Mouse (Mus musculus) kidney, embryonic 14.5 days (tissue): ENCODE measurements at regions not wholly inside any gene's neighbourhood (a gene's known extent, or its start where the extent isn't known, plus 50 kb on each side); places are given as distances from the start of the nearest gene placed in this dataset.

Experiments
- ATAC-seq: fragments of 200-750 bp; cut with Nextera tagmentation; 2 replicates; pipeline ENCODE4 v1.8.0; 2017; ENCODE audit warnings: moderate number of reproducible peaks, mild to moderate bottlenecking, moderate TSS enrichment, moderate library complexity; ENCODE audit not compliant: low FRiP score, low TSS enrichment
- H3K27ac ChIP-seq: fragments of 300-500 bp; sonication (generic); 2 replicates; pipeline ENCODE4 v1.5.1; 2014; ENCODE audit warnings: low read depth, mild to moderate bottlenecking, low read length, moderate library complexity, mixed read lengths
- H3K27me3 ChIP-seq: fragments of 300-500 bp; sonication (generic); 2 replicates; pipeline ENCODE4 v1.6.1; 2014; ENCODE audit warnings: mild to moderate bottlenecking, low read length; ENCODE audit not compliant: control insufficient read depth, insufficient read depth
- H3K36me3 ChIP-seq: fragments of 300-500 bp; sonication (generic); 2 replicates; pipeline ENCODE4 v1.6.1; 2014; ENCODE audit warnings: low read length, mixed read lengths; ENCODE audit not compliant: control insufficient read depth, insufficient read depth
- H3K4me1 ChIP-seq: fragments of 300-500 bp; sonication (generic); 2 replicates; pipeline ENCODE4 v1.6.1; 2014; ENCODE audit warnings: low read length, mixed read lengths; ENCODE audit not compliant: control insufficient read depth, insufficient read depth
- H3K4me2 ChIP-seq: fragments of 300-500 bp; sonication (generic); replicated peaks from 2 replicates; pipeline ENCODE4 v1.6.1; 2014; ENCODE audit warnings: low read depth, mild to moderate bottlenecking, low read length
- H3K4me3 ChIP-seq: fragments of 300-500 bp; sonication (generic); 2 replicates; pipeline ENCODE4 v1.5.1; 2014; ENCODE audit warnings: mild to moderate bottlenecking, low read length
- H3K9ac ChIP-seq: fragments of 300-500 bp; sonication (generic); 2 replicates; pipeline ENCODE4 v1.6.1; 2014; ENCODE audit warnings: low read depth, mild to moderate bottlenecking, low read length, moderate library complexity
- H3K9me3 ChIP-seq: fragments of 300-500 bp; sonication (generic); 2 replicates; pipeline ENCODE4 v1.6.1; 2016; ENCODE audit warnings: low read length; ENCODE audit not compliant: control insufficient read depth
- WGBS: fragments of 180-500 bp; shearing (Covaris S2); extraction: QIAGEN DNeasy Blood & Tissue Kit; methylation state at CpG from one replicate; pipeline ENCODE4 v1.1.7; 2014; 5-methylcytosine and 5-hydroxymethylcytosine counted together

DNA sequence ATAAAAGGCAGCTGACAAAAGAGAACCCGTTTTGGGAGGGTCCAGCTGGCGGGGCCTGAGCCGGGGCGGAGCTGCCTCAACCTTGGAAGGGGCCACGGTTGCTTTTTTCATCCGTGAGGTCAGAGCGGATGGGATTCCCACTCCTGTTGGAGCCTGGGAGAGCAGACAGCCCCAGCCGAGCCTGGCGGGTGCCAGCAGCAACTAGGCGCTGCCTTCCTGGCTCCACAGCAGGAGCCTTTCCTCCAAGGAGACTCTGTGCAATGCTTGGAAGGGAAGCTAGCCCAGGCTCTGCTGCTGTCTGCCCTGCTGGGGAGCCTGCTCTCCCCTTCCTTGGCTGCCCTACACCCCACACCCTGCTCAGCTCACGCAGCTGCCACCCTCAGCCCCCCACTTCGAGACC, 161.1 kb upstream of the Sox9 start:
- peak; percentile 81; the same call in 1 of the 2 replicates for ATAC-seq
- Histone ChIP-seq H3K9me3 (no peaks in the 10 kb centered on the region), H3K4me1 (peaks cover 8% of the 10 kb centered on the region), H3K9ac (peak overlapping the region; percentile 44; the same call in 1 of the 2 replicates), H3K4me3 (no peak overlapping the region), H3K27me3 (no peaks in the 10 kb centered on the region), H3K27ac (no peak overlapping the region), H3K4me2 (peak overlapping the region; percentile 40), H3K36me3 (no peaks in the 10 kb centered on the region)
- WGBS, result 13% methylated on average over 12 of the region's 12 CpGs

DNA sequence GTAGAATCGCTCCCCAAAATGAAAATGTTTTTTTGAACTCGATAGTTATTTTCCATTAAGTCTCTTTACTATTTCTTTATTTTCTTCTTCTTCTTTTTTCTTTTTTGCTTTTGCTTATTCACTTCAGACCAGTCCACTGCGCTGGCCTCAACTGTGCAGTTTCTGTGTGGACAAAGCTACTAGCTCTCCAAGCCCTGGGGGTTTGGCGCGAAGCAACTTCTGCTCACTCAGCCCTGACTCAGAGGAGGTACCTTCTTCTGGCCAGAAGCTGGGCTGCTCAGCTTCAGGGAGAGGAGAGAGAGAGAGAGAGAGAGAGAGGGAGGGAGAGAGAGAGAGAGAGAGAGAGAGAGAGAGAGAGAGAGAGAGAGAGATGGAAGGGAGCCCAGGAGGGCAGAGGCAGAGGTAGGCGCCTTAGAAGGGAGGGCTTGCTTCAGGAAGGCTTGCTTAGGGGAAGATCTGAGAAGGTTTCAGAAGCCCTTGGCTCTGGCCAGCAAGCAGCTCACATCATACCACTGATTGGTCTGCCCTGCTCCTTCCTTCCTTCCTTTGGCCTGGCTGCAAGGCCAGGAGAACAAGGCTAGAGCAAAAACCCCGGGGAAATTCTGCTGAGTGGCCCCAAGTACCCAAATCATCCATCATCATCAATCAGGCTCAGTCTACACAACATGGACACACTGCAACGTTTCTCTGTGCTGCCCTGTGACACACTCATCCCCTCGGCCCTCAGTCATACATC, 160.5 kb upstream of the Sox9 start:
- no peaks in the 10 kb centered on the region for H3K36me3 ChIP-seq
- peaks cover 8% of the 10 kb centered on the region for H3K4me1 ChIP-seq
- no peak overlapping the region for H3K4me3 ChIP-seq
- no peaks in the 10 kb centered on the region for H3K27me3 ChIP-seq
- WGBS, result 48% methylated on average over 9 of the region's 9 CpGs
- peak; percentile 61 for ATAC-seq
- H3K27ac ChIP-seq, result no peak overlapping the region
- H3K9me3 ChIP-seq, result no peaks in the 10 kb centered on the region
- H3K4me2 ChIP-seq, result peak overlapping the region; percentile 40
- H3K9ac ChIP-seq, result peak overlapping the region; percentile 44

DNA sequence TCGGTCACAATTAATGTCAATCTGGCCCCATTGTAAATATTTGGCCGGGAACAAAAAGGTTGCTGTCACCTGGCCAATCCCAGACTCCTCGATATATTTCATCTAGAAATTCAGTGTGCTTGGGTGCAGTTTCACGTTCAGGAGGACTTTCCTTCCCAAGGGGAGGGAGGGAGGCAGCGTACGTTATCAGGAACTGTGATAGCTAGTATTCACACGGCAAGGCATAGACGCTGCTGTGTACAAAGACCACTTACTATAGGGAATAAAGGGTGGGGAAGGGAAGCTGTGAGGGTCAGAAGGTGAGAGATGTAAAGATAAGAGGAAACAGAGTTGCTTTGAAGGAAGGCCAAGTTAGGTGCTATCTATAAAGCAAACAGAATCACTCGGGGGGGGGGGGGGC, 132.7 kb upstream of the Sox9 start:
- 45% methylated on average over 9 of the region's 9 CpGs for WGBS

DNA sequence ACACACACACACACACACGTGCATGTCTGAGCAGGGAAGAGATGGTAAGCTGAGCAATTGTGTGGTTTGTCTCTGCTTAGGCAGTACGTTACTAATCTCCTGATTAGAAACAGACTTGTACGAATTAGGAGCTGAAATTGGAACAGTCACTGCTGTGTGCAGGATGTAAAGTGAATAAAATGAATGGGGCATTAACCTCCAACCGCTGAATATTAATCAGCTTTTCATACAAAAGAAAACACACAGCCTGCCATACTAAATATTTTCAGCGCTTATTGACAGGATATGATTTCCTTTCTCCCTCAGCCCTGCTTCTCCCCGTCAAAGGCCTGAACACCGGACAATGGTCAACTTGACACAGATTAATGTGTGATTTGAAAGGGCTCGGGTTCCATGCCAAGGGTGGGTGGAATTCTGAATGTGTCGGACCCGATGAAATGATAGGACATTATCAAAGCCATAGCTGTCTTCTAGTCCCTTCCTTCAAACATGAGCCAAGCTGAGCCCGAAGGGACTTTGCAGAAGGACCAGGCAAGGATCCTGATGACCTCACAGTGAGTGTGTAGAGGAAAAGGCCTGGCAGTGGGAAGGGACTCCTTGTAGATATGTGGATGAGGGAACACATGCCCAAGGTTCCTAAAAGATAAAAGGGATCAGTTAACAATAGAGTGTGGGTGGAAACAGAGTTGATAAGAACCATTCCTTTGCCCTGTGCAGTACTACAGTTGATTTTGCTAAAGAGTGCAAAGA, 124.4 kb upstream of the Sox9 start:
- Histone ChIP-seq H3K4me1 (no peaks in the 10 kb centered on the region), H3K9ac (no peak overlapping the region), H3K4me2 (no peak overlapping the region), H3K4me3 (no peak overlapping the region), H3K9me3 (no peaks in the 10 kb centered on the region), H3K27ac (no peak overlapping the region), H3K27me3 (no peaks in the 10 kb centered on the region), H3K36me3 (no peaks in the 10 kb centered on the region)
- WGBS, result 69% methylated on average over 11 of the region's 11 CpGs
- no peak for ATAC-seq

More for the DNA sequence above, 132.7 kb upstream of the Sox9 start:
- H3K27ac ChIP-seq, result no peak overlapping the region
- no peaks in the 10 kb centered on the region for H3K4me1 ChIP-seq
- H3K9me3 ChIP-seq, result no peaks in the 10 kb centered on the region
- no peaks in the 10 kb centered on the region for H3K27me3 ChIP-seq
- no peak overlapping the region for H3K4me3 ChIP-seq
- no peak for ATAC-seq
- no peak overlapping the region for H3K4me2 ChIP-seq
- H3K9ac ChIP-seq, result no peak overlapping the region
- H3K36me3 ChIP-seq, result no peaks in the 10 kb centered on the region

DNA sequence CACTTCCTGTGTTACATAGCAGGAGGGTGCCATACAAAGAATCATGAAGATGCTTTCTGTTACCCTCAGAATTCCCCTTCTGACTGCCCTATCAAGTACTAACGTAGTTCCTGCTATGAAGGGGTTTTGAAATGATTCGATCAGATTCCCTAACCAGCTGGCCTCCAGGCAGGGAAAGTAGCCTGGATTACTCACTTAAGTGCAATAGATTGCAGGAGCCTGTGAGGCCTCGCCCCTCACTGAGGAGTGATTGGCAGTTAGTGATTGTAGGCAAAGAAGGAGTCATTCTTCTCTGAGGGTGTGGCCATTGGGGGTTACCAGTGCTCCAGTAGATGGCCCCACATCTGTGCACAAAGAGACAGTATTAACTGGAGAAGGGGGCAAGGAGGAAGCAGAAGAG, 122.1 kb upstream of the Sox9 start:
- WGBS, result 75% methylated on average over 3 of the region's 3 CpGs
- H3K36me3 ChIP-seq, result no peaks in the 10 kb centered on the region
- H3K9me3 ChIP-seq, result no peaks in the 10 kb centered on the region
- no peak overlapping the region for H3K4me3 ChIP-seq
- no peaks in the 10 kb centered on the region for H3K27me3 ChIP-seq
- H3K27ac ChIP-seq, result no peak overlapping the region
- ATAC-seq, result no peak
- H3K4me1 ChIP-seq, result no peaks in the 10 kb centered on the region
- no peak overlapping the region for H3K4me2 ChIP-seq
- no peak overlapping the region for H3K9ac ChIP-seq

DNA sequence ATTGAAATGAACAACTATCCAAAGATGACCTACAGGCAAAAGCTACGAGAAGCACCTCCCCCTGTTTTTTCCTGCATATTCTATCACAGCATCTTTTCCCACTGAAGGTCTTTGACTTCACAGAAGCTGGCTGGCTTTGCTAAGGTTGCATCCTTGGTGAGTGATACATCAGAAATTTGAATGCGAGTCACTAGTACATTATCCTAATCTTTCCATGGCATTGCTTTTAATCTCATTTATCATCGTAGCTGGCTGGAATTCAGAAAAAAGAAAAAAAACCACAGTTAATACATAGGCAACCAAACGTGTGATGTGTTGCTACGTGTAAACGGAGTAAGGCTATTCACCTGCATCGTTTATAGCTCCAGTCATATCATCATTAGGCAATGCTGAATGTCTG, 120.6 kb upstream of the Sox9 start:
- no peak overlapping the region for H3K4me3 ChIP-seq
- no peaks in the 10 kb centered on the region for H3K9me3 ChIP-seq
- H3K9ac ChIP-seq, result no peak overlapping the region
- H3K27me3 ChIP-seq, result no peaks in the 10 kb centered on the region
- ATAC-seq, result no peak
- 91% methylated on average over 7 of the region's 7 CpGs for WGBS
- no peak overlapping the region for H3K27ac ChIP-seq
- no peaks in the 10 kb centered on the region for H3K4me1 ChIP-seq
- no peaks in the 10 kb centered on the region for H3K36me3 ChIP-seq
- H3K4me2 ChIP-seq, result no peak overlapping the region

DNA sequence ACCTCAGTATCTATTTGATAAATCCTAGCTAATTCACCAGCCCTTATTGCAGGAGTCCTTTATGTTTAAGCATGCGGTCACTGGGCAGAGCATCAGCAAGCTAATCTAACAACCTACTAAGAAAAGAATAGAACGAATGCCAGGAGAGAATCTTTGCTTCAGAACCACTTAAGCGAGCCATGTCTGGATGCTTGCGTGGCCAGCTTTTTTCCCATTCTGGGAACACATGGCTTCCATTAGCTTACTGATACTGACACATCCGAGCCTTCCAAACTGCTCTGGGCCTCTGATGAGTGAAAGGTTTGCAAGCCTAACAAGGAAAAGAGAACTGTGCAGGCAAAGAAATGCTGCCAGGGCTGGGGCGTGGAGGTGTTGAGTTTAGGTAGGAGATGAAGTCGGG, 114.7 kb upstream of the Sox9 start:
- Histone ChIP-seq H3K9ac (no peak overlapping the region), H3K4me2 (no peak overlapping the region), H3K27ac (no peak overlapping the region), H3K9me3 (no peaks in the 10 kb centered on the region), H3K27me3 (no peaks in the 10 kb centered on the region), H3K4me1 (no peaks in the 10 kb centered on the region), H3K36me3 (no peaks in the 10 kb centered on the region), H3K4me3 (no peak overlapping the region)
- WGBS, result 91% methylated on average over 7 of the region's 7 CpGs
- ATAC-seq, result no peak

DNA sequence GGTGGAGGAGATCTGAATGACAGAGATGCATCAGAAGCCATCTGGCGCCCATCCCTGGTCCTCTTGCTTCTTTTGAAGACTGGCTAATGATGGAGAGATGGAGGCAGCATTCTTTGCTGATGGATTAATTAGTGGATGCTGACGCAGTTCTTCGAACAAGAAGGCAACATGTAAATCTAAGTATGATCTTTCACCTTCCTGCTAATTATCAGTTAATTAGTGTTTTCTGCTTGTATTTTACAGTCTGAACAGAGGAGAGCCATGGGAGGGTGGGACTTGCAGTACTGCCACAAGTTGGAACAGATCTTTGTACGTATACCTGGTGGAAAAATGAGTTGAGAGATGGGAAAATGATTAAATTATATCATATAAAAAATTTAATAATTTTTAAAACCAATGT, 109.9 kb upstream of the Sox9 start:
- H3K27ac ChIP-seq, result no peak overlapping the region
- 81% methylated on average over 4 of the region's 4 CpGs for WGBS
- H3K4me3 ChIP-seq, result no peak overlapping the region
- H3K4me1 ChIP-seq, result no peaks in the 10 kb centered on the region
- no peak overlapping the region for H3K4me2 ChIP-seq
- H3K9ac ChIP-seq, result no peak overlapping the region
- H3K9me3 ChIP-seq, result no peaks in the 10 kb centered on the region
- ATAC-seq, result no peak
- no peaks in the 10 kb centered on the region for H3K36me3 ChIP-seq
- H3K27me3 ChIP-seq, result no peaks in the 10 kb centered on the region

DNA sequence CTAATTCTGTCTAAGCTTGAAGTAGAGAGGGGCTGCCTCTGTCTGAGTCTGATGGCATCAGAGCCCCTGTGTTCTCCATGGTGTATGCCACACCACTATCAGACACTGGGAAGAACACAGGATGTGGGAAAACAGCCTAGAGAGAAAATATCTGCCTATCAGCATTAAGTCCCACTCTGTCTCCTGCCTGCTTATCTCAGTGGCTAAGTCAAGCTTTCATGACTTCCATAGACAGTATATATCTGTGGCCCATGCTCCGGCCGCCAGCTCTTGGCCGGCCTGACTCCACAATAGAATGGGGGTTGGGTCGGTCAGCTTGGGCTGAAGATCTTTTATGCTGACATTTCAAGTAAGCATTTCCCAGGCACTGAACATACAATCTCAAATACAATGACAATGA, 92.0 kb upstream of the Sox9 start:
- Histone ChIP-seq H3K4me2 (no peak overlapping the region), H3K4me3 (no peak overlapping the region), H3K9ac (no peak overlapping the region), H3K36me3 (no peaks in the 10 kb centered on the region), H3K9me3 (no peaks in the 10 kb centered on the region), H3K4me1 (no peaks in the 10 kb centered on the region), H3K27me3 (no peaks in the 10 kb centered on the region), H3K27ac (no peak overlapping the region)
- no peak for ATAC-seq
- WGBS, result 84% methylated on average over 4 of the region's 4 CpGs
